ENCODE assay signal across 7 mouse cellular contexts in the genomic region with DNA sequence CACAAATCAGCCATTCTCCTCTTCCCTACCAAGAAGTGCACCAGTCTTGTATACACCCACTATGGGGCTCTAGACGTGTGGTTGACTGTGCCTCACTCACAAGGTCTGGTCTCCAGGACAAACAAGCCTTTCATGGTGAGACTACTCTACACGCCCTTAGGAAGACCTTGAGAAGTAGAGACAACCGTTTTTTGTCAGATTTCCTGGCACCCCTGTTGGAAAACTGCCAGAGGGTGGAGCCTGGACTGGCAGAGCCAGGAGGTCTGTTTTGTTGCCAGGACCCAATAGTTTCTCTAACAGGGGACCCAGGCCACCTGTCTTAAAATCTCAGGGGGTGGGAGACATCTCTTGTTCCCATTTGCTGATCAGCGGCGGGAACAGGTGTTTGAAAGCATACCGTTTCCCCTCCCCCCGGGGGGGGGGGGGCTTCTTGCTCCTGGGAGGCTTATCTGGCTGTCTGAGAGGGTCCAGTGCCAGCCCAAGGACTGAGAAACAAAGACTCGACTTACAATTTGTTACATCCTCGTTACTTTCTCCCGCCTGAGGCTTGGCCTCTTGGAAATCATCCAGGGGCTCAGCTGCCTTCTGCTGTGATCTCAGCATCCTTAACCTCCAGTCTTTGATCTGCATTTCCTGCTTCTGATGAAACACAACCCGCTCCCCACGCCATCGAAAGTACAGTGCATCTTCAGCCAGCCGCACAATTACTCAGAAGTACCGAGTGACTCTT.
DNase-seq lines count a peak whose midpoint lies in the region; ATAC-seq and TF ChIP-seq lines count a peak whose summit lies in the region.

No protein-coding gene starts in this region.

- H3K4me2 ChIP-seq in intestine, postnatal 0 days (replicated peaks; ENCODE audit: low read depth): no peak overlapping the region
- no peak overlapping the region for H3K4me2 ChIP-seq in liver, embryonic 12.5 days

- H3K9ac ChIP-seq in intestine, postnatal 0 days (ENCODE audit: low read depth, low read length): no peak overlapping the region
- H3K9ac ChIP-seq in liver, embryonic 12.5 days: no peak overlapping the region

- 37% methylated on average over 15 of the region's 15 CpGs for WGBS in intestine, postnatal 0 days
- 56% methylated on average over 15 of the region's 15 CpGs for WGBS in liver, embryonic 12.5 days (ENCODE audit: insufficient replicate concordance)

- H3K4me1 ChIP-seq in intestine, postnatal 0 days (replicated peaks; ENCODE audit: control insufficient read depth, insufficient read depth, low read length): no peaks in the 10 kb centered on the region
- H3K4me1 ChIP-seq in liver, embryonic 12.5 days: no peaks in the 10 kb centered on the region

- no peak for ATAC-seq in intestine, postnatal 0 days
- ATAC-seq in liver, embryonic 12.5 days: no peak

- DNase-seq in layer of hippocampus, postnatal 10 days (ENCODE audit: low spot score in 2 of 2): peak; percentile 24 to 47
- DNase-seq in layer of hippocampus, postnatal 14 days (ENCODE audit: low spot score in 2 of 2): no peak
- peak; percentile 75 for DNase-seq in adrenal gland, postnatal 10 days
- DNase-seq in cerebellum, adult 8-10 months: peak; percentile 27
- DNase-seq in lung, postnatal 4 days: peak; percentile 7 to 29

- no peaks in the 10 kb centered on the region for H3K27me3 ChIP-seq in intestine, postnatal 0 days (replicated peaks; ENCODE audit: control insufficient read depth, insufficient read depth, low read length)
- H3K27me3 ChIP-seq in liver, embryonic 12.5 days (replicated peaks): no peaks in the 10 kb centered on the region

- H3K9me3 ChIP-seq in intestine, postnatal 0 days (ENCODE audit: control insufficient read depth): no peaks in the 10 kb centered on the region
- H3K9me3 ChIP-seq in liver, embryonic 12.5 days (replicated peaks): no peaks in the 10 kb centered on the region

- H3K36me3 ChIP-seq in intestine, postnatal 0 days (ENCODE audit: control insufficient read depth, insufficient read depth): no peaks in the 10 kb centered on the region
- no peaks in the 10 kb centered on the region for H3K36me3 ChIP-seq in liver, embryonic 12.5 days

- H3K4me3 ChIP-seq in intestine, postnatal 0 days (ENCODE audit: low read depth, low read length): no peak overlapping the region
- H3K4me3 ChIP-seq in liver, embryonic 12.5 days: no peak overlapping the region

- H3K27ac ChIP-seq in intestine, postnatal 0 days (ENCODE audit: low read depth, low read length): no peak overlapping the region
- H3K27ac ChIP-seq in liver, embryonic 12.5 days: no peak overlapping the region

- TF ChIP-seq CTCF in intestine, postnatal 0 days (IDR thresholded peaks at IDR 0.05; ENCODE audit: low read depth): no peak

Comparison
In these comparisons a context has a peak if more than half of its experiments do, and no peak if none do; other contexts are left out.
1. DNase-seq: peak in layer of hippocampus, postnatal 10 days (2 of 2), adrenal gland, postnatal 10 days (single experiment), cerebellum, adult 8-10 months (single experiment) and lung, postnatal 4 days (2 of 2); none in layer of hippocampus, postnatal 14 days (0 of 2).